Mouse (Mus musculus): ENCODE results near the gene Cma2. TPM values are rescaled to one million over a fixed set of nuclear protein-coding genes. Genes with fewer than 3 reads are reported as not detected.

Cma2 gene
- polyA plus RNA-seq, 2 experiments from 2014 or later = not detected

Other genes starting within 250 kb of the Cma2 start
- not detected for gene Tgm1, start 237.1 kb upstream of the Cma2 start, polyA plus RNA-seq (2017; shearing (Covaris generic))
- 10 to 100 TPM; 70.5 to 94.7 TPM for gene Rabggta, start 228.7 kb upstream of the Cma2 start, polyA plus RNA-seq (2017; shearing (Covaris generic))
- 10 to 100 TPM; 40.8 to 46.5 TPM for gene Dhrs1, start 205.3 kb upstream of the Cma2 start, polyA plus RNA-seq (2017; shearing (Covaris generic))
- gene Nop9, start 205.3 kb upstream of the Cma2 start, polyA plus RNA-seq (2017; shearing (Covaris generic)) = 1 to 10 TPM; 3.6 to 5.8 TPM
- not detected for gene Cideb, start 192.5 kb upstream of the Cma2 start, polyA plus RNA-seq (2017; shearing (Covaris generic))
- under 1 TPM in 1 of 2 experiments, not detected in 1; 0.08 TPM for gene Ltb4r2, start 189.6 kb upstream of the Cma2 start, polyA plus RNA-seq (2017; shearing (Covaris generic))
- 1 to 10 TPM; 4.1 to 4.5 TPM for gene Ltb4r1, start 185.0 kb upstream of the Cma2 start, polyA plus RNA-seq (2017; shearing (Covaris generic))
- gene Adcy4, start 166.9 kb upstream of the Cma2 start, polyA plus RNA-seq (2017; shearing (Covaris generic)) = 1 to 10 TPM in 1 of 2 experiments, not detected in 1; 1.0 TPM
- 10 to 100 TPM; 80.3 to 81.9 TPM for gene Ripk3, start 162.1 kb upstream of the Cma2 start, polyA plus RNA-seq (2017; shearing (Covaris generic))
- not detected for gene Nfatc4, start 127.8 kb upstream of the Cma2 start, polyA plus RNA-seq (2017; shearing (Covaris generic))
- gene Nynrin, start 97.0 kb upstream of the Cma2 start, polyA plus RNA-seq (2017; shearing (Covaris generic)) = under 1 TPM; 0.04 to 0.11 TPM
- gene Cbln3, start 66.6 kb upstream of the Cma2 start, polyA plus RNA-seq (2017; shearing (Covaris generic)) = not detected
- gene Khnyn, start 66.0 kb upstream of the Cma2 start, polyA plus RNA-seq (2017; shearing (Covaris generic)) = 10 to 100 TPM; 13.4 to 13.9 TPM
- gene Sdr39u1, start 50.7 kb upstream of the Cma2 start, polyA plus RNA-seq (2017; shearing (Covaris generic)) = 100 to 1,000 TPM in 1 of 2 experiments, 10 to 100 TPM in 1; 88.4 to 115 TPM
- gene Cma1, start 6.3 kb upstream of the Cma2 start, polyA plus RNA-seq (2017; shearing (Covaris generic)) = not detected
- gene Mcpt1, start 67.0 kb downstream of the Cma2 start, polyA plus RNA-seq (2017; shearing (Covaris generic)) = not detected
- not detected for gene Mcpt9, start 79.5 kb downstream of the Cma2 start, polyA plus RNA-seq (2017; shearing (Covaris generic))
- not detected for gene Mcpt2, start 91.1 kb downstream of the Cma2 start, polyA plus RNA-seq (2017; shearing (Covaris generic))
- gene Mcpt4, start 111.3 kb downstream of the Cma2 start, polyA plus RNA-seq (2017; shearing (Covaris generic)) = not detected
- gene Mcpt8, start 134.3 kb downstream of the Cma2 start, polyA plus RNA-seq (2017; shearing (Covaris generic)) = not detected
- not detected for gene Ctsg, start 151.6 kb downstream of the Cma2 start, polyA plus RNA-seq (2017; shearing (Covaris generic))
- gene Gzme, start 169.6 kb downstream of the Cma2 start, polyA plus RNA-seq (2017; shearing (Covaris generic)) = not detected
- gene Gzmd, start 181.6 kb downstream of the Cma2 start, polyA plus RNA-seq (2017; shearing (Covaris generic)) = not detected
- not detected for gene Gzmg, start 208.6 kb downstream of the Cma2 start, polyA plus RNA-seq (2017; shearing (Covaris generic))
- not detected for gene Gzmn, start 223.6 kb downstream of the Cma2 start, polyA plus RNA-seq (2017; shearing (Covaris generic))